Mouse (Mus musculus) telencephalon, adult 2 months (tissue): ENCODE measurements around the gene Gm4969.
"Not testable (repeated sequence)": the region's sequence is repeated elsewhere in the genome, so short reads cannot be mapped to it uniquely, and the experiment has no call there.

Source experiments
- DNase-seq: peaks from one replicate; pipeline ENCODE4 v3.0.0-alpha.2; 2011; ENCODE audit warnings: low read depth, low spot score

Gene Gm4969

GRCm38 (mm10) chr7:19118028-19118771 is at the start of gene Gm4969:
Gm4969 (minus strand) TSS chr7:19118368.
- no peak for DNase-seq

GRCm38 (mm10) chr7:19166990-19167389 is 48.8 kb upstream of the Gm4969 start:
- DNase-seq, result no peak

GRCm38 (mm10) chr7:19165656-19166423 is 47.7 kb upstream of the Gm4969 start, which contains the start of gene Gipr:
Gipr (minus strand) TSS chr7:19166127.
- no peak for DNase-seq

DNA sequence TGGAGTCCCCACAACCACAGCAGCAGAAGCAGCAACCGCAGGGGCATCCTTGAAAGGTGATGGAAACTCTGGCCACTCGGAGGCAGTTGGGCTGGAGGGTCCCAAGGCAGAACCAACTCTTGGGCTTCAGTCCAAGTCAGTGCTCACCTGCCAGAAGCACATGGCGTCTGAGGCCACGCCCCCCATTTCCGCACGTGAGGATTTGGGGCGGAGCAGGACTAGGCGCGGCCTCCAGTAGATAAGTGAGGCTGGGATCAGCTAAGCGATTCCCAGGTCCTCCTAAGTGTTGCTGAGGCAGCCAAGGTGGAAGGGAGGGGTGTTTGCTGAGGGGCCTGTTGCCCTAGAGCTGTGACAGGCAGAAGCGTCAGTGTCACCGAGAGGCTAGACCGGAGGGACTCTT is 46.8 kb upstream of the Gm4969 start:
- no peak for DNase-seq

DNA sequence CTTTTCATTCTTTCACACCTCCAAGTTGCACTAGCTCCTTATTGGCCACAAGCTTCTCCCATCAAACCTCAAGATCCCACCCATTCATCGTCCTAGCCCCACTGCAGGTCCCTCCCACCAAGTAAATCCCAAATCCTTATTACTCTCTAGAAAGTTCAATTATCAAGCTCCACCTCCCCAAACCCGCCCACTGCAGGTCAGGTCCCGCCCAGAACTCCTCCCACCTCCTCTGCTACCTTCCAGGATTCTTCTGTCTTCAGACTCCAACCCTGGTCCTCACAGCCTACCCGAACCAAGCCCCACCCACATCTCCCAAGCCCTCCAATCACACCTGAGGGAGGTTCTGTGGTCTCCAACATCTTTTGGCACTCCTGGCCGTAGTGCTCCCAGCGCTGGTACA is 46.0 kb upstream of the Gm4969 start:
- DNase-seq, result no peak

GRCm38 (mm10) chr7:19163752-19164151 is 45.6 kb upstream of the Gm4969 start:
- DNase-seq, result no peak

DNA sequence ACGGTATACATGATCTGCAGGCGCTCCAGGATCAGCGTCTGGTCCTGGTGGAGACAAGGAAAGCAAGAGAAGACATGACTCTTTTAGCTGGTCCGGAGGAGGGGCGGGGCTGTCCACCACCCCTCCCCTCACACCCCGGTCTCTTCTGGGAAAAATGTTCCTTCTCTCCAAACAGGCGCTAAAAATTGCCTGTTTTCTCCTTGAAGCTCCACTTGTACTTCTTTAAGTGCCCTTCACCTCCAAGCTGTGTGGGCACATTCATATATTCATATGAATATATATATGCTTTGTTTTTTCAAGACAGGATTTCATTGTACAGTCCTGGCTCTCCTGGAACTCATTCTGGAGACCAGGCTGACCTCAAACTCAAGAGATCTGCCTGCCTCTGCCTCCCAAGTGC is 44.8 kb upstream of the Gm4969 start:
- no peak for DNase-seq

- no peak for DNase-seq
Observed at GRCm38 (mm10) chr7:19160115-19160514, 41.9 kb upstream of the Gm4969 start.

DNA sequence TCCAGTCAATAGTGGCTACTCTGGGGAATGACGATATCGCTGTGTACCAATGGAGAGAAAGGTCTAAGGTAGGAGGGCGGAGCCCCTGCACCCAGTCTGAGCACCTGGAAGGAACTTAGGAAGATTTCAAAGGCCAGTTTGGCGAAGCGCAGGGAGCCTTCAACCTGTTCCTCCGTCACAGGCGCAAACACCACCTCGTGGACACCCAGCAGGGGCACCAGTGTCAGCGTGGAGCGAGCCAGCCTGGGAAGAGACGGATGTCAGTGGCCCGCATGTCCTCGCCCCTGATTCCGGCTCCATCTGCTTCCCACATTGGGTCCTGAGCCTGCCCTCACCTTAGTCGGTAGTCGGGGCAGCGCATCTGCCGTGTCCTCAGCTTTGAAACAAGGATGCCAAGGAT is 41.2 kb upstream of the Gm4969 start:
- no peak for DNase-seq

DNA sequence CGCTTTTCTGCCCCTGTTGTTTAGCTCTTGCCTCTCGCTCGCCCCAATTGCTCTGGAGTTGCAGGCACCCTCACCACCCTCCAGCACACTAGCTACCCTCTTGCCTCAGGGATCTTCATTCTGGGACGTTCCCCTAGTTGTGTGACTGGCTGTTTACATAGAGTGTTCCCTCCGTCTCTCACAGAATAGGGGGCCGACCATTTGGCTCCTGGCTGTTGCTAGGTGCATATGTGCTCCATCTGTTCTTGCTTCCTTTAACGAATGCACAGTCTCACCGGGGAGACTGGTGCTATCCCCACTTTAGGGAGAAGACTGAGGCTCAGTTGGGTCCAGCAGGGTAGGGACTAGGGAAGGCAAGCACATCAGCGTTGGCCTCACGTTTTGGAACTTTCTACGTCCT is 40.4 kb upstream of the Gm4969 start:
- no peak for DNase-seq

GRCm38 (mm10) chr7:19157160-19157800 is 39.1 kb upstream of the Gm4969 start:
- no peak for DNase-seq

- no peak for DNase-seq
Observed at GRCm38 (mm10) chr7:19155825-19156475, 37.8 kb upstream of the Gm4969 start.

GRCm38 (mm10) chr7:19154796-19155195 is 36.6 kb upstream of the Gm4969 start:
- DNase-seq, result no peak

- not testable (repeated sequence) for DNase-seq
Observed at GRCm38 (mm10) chr7:19151121-19151520, 33.0 kb upstream of the Gm4969 start.

DNA sequence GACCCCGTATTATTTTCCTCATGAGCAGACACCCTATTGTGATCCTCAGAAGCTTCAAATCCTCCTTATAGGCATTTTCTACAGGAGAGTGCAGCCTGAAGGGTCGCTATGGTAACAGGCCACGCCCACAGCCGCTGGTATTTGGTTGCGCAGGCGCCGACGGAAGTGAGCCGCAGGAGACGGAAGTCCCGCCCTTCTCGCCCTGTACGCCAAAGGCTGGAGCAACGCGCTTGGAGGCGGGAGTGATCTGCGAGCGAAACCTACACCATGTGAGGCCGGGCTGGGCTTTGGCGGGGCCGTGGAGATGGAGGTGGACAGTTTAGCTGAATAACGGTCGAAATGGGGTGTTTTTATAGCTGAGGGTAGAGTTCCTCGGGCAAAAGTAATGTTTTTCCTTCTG is 31.5 kb upstream of the Gm4969 start, which contains the start of gene Snrpd2:
Gene Snrpd2, plus strand, starts transcription at position 97 of the 400 bp plus-strand sequence.
- peak; percentile 91 for DNase-seq

DNA sequence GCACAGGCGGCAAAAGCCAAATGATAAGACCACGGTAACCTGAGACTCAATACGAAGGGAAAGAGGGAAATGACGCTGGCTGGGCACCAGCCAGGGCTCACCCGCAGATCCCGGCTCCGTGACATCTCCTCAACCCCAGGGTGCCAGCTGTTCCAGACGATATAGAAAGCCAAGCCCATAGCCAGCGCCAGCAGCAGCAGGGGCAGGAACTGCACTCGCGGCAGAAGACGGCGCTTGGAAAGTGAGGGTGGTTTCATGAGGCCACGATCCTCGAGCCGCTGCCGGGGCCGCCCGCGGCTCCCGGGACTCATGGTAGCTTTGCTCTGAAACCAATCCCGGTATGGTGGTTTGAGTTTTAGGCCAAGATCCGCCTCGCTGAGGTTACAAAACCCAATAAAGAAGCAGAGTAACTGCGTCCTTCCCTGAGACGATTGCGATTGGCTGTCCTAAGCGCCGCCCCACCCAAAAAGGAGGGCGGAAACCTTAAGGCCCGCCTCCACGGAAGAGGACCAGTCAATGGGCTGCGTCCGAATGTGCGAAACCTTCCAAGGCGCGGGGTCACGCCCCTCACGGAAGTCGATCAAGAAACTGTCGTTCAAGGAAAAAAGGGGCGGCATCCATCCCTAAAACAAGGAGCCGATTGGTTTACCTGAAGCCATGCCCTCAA is 30.8 kb upstream of the Gm4969 start, which contains the start of gene Qpctl:
Gene Qpctl, minus strand, starts transcription at position 417 of the 667 bp plus-strand sequence.
- peak; percentile 99 for DNase-seq

GRCm38 (mm10) chr7:19148180-19148874 is 30.2 kb upstream of the Gm4969 start:
- DNase-seq, result no peak

DNA sequence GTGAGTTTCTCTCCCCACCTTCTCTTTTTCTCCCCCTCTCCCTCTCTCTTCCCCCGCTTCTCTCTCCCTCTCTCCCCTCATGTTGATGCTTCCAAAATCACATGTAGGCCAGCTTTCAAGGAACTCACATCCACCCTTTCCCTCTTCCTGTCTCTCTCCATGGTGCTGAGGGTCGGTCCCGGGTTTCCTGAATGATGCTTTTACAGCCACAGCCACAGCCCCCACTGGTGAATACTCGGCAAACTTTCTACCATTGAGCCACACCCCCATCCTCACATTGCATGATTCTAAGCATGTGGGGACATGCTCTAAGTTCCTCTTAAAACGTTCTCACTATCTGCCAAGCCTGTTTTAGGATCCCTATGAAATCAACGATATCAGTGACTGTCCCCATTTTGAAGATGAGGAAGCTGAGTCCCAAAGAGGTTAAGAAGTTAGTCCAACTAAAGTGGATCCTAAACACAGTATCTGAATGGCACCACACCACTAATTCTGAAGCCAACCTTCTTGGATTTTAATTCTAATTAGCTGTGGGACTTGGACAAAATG is 29.4 kb upstream of the Gm4969 start:
- no peak for DNase-seq

DNA sequence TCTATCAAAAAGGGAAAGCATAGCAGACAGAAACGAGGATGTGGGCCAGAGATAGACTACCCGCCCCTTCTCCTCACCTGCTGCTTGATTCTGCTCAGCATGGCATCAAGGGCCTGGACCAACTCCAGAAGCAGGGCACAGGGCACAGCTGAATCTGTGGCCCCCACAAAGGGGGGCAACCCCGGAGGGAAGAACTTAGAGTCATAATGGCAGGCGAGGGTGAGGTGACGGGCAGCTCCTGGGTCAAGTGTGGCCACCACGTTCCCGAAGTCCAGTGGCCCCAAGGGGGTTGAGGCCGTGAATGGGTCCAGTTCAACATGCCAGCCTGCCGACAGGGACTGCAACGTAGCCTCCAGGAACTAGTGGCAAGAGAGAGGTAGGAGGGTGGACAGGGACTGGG is 28.6 kb upstream of the Gm4969 start:
- no peak for DNase-seq

DNA sequence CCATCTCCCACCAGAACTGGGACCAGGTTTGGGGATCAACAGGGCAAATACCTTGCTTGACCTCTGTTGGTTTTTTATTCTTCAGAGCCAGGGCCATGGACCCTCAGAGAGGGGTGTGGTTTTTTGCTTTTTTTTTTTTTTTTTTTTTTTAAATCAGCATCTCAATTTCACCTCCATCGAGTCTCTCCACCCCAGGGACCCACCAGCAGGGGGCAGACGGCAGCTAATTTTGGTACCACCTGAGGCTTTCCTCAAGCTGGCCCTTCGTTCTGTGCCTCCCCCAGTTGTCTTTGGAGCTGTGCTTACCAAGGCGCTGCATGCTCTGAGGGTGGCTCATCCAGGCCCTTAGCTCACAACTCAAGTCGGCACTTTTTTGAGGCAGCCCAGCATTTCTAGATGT is 19.2 kb upstream of the Gm4969 start:
- DNase-seq, result no peak
